Mouse (Mus musculus): ENCODE results near the gene Kcnip3.

Gene Kcnip3

DNA sequence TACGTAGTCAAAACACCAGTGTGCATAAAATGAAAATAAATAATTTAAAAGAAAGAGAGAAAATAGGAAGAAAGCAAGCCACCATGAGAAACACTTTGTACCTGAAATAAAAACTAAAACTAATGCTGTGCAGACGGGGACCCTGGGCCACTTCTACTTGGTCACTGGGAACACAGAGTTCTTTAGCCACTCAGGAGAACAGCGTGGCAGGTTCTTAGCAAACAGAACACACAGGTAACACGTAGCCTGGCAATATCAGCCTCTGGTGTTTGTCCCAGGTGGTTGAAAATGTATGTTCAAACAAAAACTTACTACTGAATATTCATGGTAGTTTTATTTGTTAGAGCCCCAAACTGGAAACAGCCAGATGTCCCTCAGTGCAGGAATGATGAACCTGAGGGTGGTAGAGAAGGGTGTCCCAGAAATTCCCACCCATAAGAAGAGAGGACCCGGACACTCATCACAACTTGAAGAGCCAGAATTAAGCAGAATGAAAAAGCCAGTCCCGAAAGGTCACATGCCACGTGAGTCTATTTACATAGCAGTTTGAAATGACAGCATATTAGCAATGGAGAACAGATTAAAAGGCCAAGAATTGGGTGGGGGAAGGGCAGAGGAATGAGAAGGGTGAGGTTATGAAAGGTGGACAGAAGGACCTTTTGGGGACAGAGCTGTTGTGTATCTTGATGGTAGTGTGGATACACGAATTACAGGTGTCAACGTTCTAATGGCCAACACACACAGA, 7.3 kb downstream of the Kcnip3 start:
- DNase-seq: no peak

DNA sequence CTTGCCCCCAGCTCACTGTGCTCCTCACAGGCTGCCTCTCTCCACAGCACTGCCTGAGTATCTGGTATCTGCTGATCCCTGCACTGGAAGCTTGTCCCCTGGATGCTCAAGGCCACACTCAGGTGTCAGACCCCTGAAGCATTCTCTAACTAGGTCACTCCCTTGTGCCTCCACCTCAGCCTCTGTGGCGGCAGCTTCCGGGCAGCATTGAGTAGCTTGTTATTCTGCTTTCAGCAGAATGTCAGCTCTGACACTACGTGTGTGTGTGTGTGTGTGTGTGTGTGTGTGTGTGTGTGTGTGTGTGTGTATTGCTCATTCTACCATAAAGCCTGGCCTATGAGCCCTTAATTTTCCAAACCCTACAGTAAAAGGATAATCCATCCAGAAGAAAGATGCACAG, 8.7 kb downstream of the Kcnip3 start:
- no peak for DNase-seq

DNA sequence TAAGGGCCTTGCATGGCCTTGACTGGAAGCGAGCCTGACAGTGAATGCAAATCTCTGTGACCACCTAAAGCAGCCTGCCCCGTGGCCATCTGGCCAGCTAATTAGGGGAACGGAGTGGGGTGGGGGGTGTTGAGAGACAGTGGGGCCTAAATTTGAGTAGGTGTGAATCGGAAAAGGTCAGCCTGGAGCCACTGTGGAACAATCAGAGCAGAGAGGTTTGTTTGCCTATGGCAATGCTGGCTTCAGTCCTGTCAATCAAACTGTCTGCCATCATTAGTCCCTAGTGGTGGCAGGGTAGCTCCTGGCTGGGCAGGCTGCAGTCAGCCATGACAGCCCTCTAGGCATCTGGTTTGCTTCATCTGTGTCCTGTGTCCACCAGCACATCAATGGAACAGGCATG, 10.5 kb downstream of the Kcnip3 start:
- DNase-seq: no peak

DNA sequence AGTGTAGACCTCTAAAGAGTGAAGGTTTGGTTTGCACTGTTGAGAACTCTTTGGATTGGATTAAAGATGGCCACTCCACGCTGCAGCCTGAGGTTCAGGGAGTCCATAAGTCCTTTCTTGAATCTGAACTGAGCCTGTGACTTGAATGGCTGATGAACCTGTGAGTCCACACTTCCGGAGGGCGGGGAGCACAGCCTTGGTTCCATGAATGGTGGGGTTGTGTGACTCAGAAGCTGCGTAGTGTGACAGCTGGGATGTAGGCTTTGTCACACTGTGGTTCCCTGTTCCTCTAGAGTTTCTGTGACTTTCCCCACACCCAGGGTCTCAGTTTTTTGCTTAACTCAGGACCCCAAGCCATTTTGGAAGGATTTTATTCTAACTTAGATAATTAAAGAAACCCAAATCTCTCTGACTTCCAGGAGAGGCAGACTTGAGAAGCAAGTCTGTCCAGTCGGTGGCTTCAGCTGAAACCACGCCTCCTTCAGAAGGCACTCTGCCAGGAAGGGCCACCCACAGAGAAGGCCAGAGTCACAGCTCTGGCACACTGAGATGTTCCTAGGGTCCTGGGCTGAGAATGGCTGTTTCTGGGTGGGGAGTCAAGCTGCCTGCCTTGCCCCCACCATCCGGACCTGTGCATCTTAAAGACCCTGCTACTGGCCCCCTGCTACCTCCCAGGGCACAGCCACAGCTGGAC, 13.8 kb downstream of the Kcnip3 start:
- peak; percentile 14 for DNase-seq

DNA sequence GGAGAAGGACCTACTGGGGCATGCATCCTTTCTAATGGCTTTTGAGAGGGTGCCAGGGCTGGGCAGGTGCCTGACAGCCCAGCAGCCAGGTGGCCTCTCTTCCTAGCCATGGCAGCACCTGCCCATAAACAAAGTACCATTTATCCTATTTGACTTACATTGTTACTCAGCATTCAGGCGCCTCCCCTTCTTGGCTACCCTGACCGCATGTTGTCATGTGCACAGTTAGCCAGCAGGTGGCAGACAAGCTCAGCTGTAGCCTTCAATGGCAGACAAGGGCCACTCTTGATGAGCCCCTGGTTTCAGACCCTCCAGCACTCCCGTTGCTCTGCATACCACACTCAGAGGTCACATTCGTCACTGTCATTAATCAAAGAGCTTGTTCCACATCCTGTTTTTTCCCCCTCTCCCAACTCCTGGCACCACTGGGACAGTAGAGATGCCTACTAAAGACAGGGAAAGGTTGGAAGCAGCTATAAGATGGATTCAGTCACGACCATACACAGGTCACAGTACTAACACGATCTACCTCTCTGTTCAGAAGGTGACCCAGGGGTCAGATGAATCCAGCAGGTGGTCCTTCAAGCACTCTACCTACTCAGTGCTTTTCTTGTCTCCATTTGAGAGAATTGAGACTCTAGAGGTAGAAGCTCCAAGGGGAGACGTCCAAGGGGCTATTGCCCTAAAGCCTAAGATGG, 14.7 kb downstream of the Kcnip3 start:
- DNase-seq: peak; percentile 64

DNA sequence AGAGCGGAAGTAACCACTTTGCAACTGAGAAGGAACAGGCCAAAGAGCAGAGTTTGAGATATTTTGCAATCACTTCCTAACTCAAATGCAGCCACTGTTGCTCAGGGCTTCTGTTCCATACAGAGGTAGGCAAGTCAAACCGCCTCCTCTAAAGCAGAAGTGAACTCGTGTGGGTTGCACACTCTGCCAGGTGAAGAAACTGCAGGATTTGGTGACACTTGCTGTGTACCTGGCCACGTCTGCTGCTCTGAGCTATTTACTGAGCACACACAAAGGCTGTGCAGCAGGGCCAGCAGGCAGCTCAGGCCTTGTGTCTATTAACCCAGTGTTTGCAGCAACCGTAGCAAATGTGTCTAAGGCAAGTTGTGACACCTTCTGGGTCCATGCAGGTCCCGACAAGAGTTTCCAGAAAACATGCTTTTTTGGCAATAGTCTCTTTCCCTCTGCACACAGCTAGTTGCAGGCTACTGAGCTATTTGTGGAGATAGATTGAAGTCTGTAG, 15.7 kb downstream of the Kcnip3 start:
- no peak for DNase-seq

DNA sequence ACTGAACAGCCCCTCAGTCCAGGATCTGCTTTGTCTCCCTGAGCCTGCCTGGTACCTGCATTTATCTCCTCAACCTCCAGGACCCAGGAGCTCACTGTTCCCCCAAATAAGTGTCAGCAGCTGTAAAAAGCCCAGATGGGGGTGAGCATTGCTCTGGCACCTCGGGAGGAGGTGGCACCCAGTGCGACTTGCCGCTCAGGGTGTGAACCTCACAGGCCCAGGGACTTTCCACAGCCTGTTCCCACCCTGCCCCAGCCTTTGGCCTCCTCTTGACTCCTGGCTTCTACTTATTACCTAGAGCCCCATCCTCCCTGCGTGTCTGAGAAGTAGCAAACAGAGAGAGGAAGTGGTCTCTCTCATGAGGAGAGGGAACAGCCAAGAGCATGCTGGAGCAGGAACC, 16.7 kb downstream of the Kcnip3 start:
- DNase-seq: no peak

DNA sequence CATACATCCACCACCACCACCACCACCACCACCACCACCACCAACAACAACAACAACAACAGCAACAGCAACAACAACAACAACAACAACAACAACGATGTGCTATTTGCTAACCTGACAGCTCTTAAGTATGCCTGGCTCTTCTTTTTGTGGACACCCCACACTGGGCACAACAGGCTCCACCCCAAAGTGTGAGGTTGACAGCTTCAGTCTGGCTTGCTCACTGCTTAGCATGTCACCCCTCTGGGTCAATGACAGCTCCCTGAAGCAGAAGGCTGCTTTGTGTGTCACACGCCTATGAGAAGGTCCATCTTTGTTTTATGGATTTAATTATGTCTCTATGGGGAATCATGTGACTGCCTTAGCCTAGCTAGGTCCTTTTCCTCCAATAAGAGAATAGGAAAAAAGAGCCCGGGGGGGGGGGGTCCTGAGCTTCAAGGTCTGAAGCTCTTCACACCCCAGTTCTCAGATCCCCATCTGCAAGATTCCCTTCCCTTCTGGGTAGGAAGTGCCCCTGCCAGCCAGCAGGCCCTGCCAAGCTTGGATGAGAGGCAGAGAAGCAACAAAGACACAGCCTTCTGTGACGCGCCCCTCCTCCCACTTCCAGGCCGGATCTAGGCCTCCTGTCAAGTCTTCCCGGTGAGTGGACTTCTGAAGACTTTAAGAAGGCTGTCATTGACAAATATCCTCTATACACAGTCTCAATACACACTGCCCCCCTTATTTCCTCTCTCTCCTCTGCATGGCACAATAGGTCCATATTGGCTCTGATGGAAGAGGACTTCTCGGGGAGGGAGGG, 17.9 kb downstream of the Kcnip3 start:
- no peak for DNase-seq

DNA sequence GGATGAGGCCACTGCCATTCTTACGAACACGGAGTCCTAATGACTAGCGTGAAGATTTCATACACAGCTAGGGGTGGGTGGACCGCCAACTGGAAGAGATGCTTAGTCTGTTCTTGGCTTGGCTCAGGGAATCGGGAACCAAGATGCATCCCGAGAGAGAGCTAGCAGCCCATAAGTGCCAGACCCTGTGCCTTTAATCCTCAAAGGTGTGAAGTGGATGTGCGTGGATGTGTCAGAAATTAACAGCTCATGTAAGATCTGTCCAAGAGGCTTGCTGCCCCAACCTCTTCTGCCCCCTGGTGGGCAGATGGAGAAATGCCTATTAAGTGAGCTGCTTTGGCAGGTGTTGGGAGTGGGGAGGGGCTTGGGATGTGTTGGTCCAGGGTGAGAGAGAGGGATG, 20.8 kb downstream of the Kcnip3 start:
- DNase-seq: peak; percentile 43

GRCm38 (mm10) chr2:127498750-127499149, 23.1 kb downstream of the Kcnip3 start:
- DNase-seq: no peak

GRCm38 (mm10) chr2:127496321-127496720, 25.6 kb downstream of the Kcnip3 start:
- DNase-seq: no peak

DNA sequence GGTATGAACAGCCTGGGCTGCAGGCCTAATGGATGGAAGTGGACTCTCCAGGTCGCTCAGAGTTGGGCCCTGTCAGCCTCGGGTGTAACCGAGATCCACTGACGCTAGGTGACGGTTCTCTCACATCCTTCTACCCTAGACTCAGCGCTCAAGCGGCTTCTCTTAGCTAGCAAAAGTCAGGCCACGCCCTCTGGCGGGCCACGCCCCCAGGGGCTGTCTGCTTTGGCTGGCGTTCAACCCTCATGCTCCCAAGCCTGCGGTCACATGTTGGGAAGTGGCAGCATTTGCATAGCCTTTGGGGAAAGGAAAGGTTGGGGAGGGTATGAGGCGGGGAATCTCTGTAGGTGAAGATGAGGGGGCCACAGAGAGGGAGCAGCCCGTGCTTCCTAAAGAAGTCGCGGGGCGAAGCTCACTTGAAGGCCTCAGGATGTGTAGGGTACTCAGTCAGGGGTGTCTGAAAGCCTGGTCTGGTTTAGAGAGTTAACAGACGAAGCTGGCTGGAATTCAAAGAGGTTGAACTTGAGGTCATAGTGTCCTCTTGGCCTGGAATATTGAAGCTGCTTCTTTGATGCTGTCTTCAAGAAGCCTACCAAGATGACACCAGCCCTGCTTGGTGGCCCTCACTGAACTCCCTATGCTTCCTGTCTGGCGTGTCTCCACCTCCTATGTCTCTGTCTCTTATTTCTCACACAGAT, 37.3 kb downstream of the Kcnip3 start:
- peak; percentile 78 for DNase-seq

DNA sequence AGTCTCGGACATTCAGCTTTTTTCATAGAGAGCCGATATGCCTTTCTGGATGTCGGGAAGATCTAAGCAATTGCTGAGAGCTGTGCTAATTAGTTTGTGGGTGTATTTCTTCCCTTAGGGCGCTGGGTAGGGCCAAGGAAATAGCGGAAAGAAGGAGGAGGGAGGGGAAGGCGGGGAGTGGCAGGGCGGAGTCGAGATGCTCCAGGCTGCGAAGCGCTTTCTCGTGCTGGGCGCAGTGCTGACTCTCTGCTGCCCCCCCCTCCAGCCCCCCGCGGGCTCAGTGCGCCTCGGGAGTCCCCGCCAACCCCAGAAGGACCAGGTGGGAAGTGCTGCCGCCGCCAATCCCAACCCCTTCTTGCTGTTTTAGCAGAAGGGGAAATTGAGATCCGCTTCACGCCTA, 38.9 kb downstream of the Kcnip3 start:
- DNase-seq: no peak

DNA sequence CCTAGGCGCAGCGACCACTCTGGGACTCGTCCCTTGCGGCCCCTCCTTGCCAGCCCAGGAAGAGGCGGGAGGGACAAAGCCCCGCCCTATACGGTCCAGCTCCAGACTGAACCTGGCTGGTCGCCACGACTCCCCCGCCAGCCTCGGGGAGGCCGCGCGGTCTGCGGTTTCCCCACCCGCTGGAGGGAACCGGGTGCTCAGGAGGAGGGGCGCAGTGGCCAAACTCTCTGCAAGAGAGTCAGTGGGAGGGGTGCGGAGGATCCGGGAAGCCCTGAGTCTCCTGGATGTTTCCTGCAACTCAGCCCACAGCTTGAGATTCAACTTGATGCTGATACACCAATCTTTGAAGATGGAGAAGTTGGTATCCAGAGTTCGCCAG, 39.4 kb downstream of the Kcnip3 start:
- DNase-seq: peak; percentile 63

DNA sequence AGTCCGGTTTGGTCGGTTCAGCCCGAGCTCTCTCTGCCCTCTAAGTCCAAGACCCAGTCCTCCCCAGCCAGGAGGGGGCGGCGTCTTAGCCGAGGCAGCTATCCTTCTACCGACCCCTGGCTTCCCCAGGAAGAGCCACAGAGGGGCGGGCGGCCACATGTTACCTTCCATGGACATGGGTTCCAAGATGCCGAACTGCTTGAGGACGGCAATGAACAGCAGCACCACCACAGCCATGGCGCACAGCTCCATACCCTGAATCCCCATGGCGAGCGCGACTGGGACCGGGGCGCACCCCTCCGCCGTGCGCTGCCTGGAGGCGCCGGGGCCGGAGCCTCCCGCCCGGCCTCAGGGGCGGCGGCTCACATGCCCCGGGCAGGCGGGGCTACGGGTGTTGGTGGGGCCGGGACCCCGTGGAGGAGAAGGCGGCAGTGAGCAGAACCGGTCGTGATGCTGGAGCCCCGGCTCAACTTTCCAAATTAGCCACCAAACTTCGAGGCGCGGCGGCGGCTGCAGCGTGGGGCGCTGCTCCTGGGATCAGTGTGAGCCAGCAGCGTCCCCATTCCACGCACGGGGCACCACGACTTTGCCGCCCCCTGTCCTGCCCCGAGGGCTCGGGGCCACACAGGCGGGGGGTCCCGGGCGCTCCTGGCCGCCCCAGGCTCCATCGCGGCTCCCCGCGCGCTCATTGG, 39.9 kb downstream of the Kcnip3 start:
- no peak for DNase-seq

- no peak for DNase-seq
Observed at GRCm38 (mm10) chr2:127479763-127480162, 42.1 kb downstream of the Kcnip3 start.

GRCm38 (mm10) chr2:127479210-127479609, 42.7 kb downstream of the Kcnip3 start:
- DNase-seq: no peak

DNA sequence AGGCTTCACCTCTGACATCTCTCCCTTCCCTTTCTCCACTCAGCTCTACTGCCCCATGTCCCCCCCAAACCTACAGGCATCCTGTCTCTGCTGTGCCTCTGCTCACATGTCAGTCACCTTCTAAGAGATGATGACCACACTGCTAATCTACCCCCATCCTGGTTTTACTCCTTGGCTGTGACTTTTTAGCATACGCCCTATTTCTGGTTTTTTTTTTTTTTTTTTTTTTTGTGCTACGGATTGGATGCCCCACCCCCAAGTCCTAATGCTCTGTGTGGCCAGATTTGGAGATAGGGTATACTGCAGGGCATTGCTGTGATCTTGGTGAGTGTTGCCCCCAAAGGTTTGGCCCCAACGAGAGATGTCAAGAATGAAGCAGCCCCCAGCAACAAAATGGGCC, 49.6 kb downstream of the Kcnip3 start:
- DNase-seq: no peak

- DNase-seq: no peak
Observed at GRCm38 (mm10) chr2:127471281-127471680, 50.6 kb downstream of the Kcnip3 start.

GRCm38 (mm10) chr2:127470661-127471060, 51.2 kb downstream of the Kcnip3 start:
- no peak for DNase-seq

DNA sequence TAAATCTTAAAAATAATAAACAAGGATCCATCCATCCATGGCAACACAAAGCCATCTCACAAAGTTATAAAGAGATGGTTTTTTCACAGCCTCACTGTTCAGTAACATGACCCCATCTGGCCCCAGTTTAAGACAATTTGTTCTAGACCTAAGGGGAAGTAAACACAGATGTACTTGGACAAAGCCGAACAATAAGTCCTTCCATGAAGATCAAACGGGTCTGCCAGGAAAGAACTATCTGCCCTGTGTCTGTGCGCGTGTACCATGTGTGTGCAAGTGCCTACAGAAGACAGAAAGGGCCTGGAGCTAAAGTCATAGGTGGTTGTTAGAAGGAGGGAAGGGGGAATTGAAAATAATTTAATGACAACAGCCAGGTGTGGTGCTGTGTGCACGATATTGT, 51.7 kb downstream of the Kcnip3 start:
- DNase-seq: no peak

DNA sequence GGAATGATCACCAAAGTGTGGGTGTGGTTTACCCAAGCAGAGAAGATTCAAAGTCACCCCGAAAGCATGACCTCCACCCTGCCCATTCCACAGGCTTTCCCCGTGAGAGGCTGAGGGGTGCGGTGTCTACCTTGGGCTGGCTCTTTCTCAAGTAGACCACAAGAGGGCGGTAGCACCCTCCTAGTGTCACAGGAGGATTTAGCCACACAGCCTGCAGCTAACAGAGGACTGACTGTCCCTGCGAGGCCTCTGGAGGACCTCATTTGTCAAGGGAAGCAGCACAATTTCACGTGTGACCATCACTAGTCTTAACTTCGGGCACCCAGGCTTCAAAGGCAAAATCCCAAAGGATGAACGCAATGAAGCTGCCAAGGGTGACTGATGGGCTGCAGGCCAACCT, 59.6 kb downstream of the Kcnip3 start:
- DNase-seq: peak; percentile 37
